Mouse (Mus musculus): ENCODE data around the gene Olfr548-ps1. TPM values are rescaled to one million over a fixed set of nuclear protein-coding genes. Genes with fewer than 3 reads are reported as not detected.
"Not testable (repeated sequence)": the region's sequence is repeated elsewhere in the genome, so short reads cannot be mapped to it uniquely, and the experiment has no call there.

Gene Olfr548-ps1
- polyA plus RNA-seq (2014; fragmentation: Nextera tagmentation; extraction: Ambion mirVana): not detected in 2 replicates

GRCm38 (mm10) chr7:102540596-102540995 lies at the start of gene Olfr548-ps1:
TSS of gene Olfr548-ps1 (plus strand) at chr7:102540896.
- Histone ChIP-seq H3K9ac (ENCODE audit: low read length) (no peak within 1 kb of the TSS), H3K9me3 (replicated peaks; ENCODE audit: control insufficient read depth, low read length) (no peaks in the 10 kb centered on the region), H3K27ac (ENCODE audit: low read depth, low read length) (no peak within 1 kb of the TSS), H3K4me2 (ENCODE audit: low read length) (no peak within 1 kb of the TSS), H3K27me3 (replicated peaks; ENCODE audit: control insufficient read depth, insufficient read depth, low read length) (no peaks in the 10 kb centered on the region), H3K4me1 (ENCODE audit: control insufficient read depth, insufficient read depth, low read length) (no peaks in the 10 kb centered on the region), H3K4me3 (ENCODE audit: low read depth, low read length) (no peak within 1 kb of the TSS), H3K36me3 (ENCODE audit: control insufficient read depth, insufficient read depth, low read length) (no peaks in the 10 kb centered on the region)
- DNase-seq (ENCODE audit: low spot score): no peak
- WGBS: 90% methylated on average over 2 of the region's 2 CpGs
- ATAC-seq: no peak

GRCm38 (mm10) chr7:102494416-102494815 lies 46.3 kb upstream of the Olfr548-ps1 start:
- H3K4me1 ChIP-seq (ENCODE audit: control insufficient read depth, insufficient read depth, low read length); DNase-seq (ENCODE audit: low spot score); H3K4me3 ChIP-seq (ENCODE audit: low read depth, low read length); H3K9me3 ChIP-seq (replicated peaks; ENCODE audit: control insufficient read depth, low read length); H3K27me3 ChIP-seq (replicated peaks; ENCODE audit: control insufficient read depth, insufficient read depth, low read length); H3K36me3 ChIP-seq (ENCODE audit: control insufficient read depth, insufficient read depth, low read length); ATAC-seq; H3K4me2 ChIP-seq (ENCODE audit: low read length); H3K27ac ChIP-seq (ENCODE audit: low read depth, low read length); H3K9ac ChIP-seq (ENCODE audit: low read length): not testable (repeated sequence)
- WGBS: 73% methylated on average over 6 of the region's 7 CpGs

GRCm38 (mm10) chr7:102499473-102499872 lies 41.2 kb upstream of the Olfr548-ps1 start, which contains the start of gene Olfr545:
TSS of gene Olfr545 (minus strand) at chr7:102499573.
- no peaks in the 10 kb centered on the region for H3K27me3 ChIP-seq (replicated peaks; ENCODE audit: control insufficient read depth, insufficient read depth, low read length)
- no peak within 1 kb of the TSS for H3K4me3 ChIP-seq (ENCODE audit: low read depth, low read length)
- DNase-seq (ENCODE audit: low spot score) (no peak), ATAC-seq (no peak)
- H3K9me3 ChIP-seq (replicated peaks; ENCODE audit: control insufficient read depth, low read length): no peaks in the 10 kb centered on the region
- 77% methylated on average over 3 of the region's 3 CpGs for WGBS
- no peak within 1 kb of the TSS for H3K4me2 ChIP-seq (ENCODE audit: low read length)
- no peak within 1 kb of the TSS for H3K9ac ChIP-seq (ENCODE audit: low read length)
- no peaks in the 10 kb centered on the region for H3K36me3 ChIP-seq (ENCODE audit: control insufficient read depth, insufficient read depth, low read length)
- no peaks in the 10 kb centered on the region for H3K4me1 ChIP-seq (ENCODE audit: control insufficient read depth, insufficient read depth, low read length)
- no peak within 1 kb of the TSS for H3K27ac ChIP-seq (ENCODE audit: low read depth, low read length)

GRCm38 (mm10) chr7:102501986-102502385 lies 38.7 kb upstream of the Olfr548-ps1 start:
- no peaks in the 10 kb centered on the region for H3K36me3 ChIP-seq (ENCODE audit: control insufficient read depth, insufficient read depth, low read length)
- DNase-seq (ENCODE audit: low spot score) (no peak), ATAC-seq (no peak)
- H3K4me1 ChIP-seq (ENCODE audit: control insufficient read depth, insufficient read depth, low read length): no peaks in the 10 kb centered on the region
- 87% methylated on average over 5 of the region's 5 CpGs for WGBS
- no peaks in the 10 kb centered on the region for H3K9me3 ChIP-seq (replicated peaks; ENCODE audit: control insufficient read depth, low read length)
- H3K27ac ChIP-seq (ENCODE audit: low read depth, low read length): no peak overlapping the region
- no peak overlapping the region for H3K4me2 ChIP-seq (ENCODE audit: low read length)
- H3K4me3 ChIP-seq (ENCODE audit: low read depth, low read length): no peak overlapping the region
- H3K27me3 ChIP-seq (replicated peaks; ENCODE audit: control insufficient read depth, insufficient read depth, low read length): no peaks in the 10 kb centered on the region
- H3K9ac ChIP-seq (ENCODE audit: low read length): no peak overlapping the region

GRCm38 (mm10) chr7:102506848-102507247 lies 33.8 kb upstream of the Olfr548-ps1 start:
- Histone ChIP-seq H3K27me3 (replicated peaks; ENCODE audit: control insufficient read depth, insufficient read depth, low read length) (no peaks in the 10 kb centered on the region), H3K9me3 (replicated peaks; ENCODE audit: control insufficient read depth, low read length) (no peaks in the 10 kb centered on the region), H3K9ac (ENCODE audit: low read length) (no peak overlapping the region), H3K4me3 (ENCODE audit: low read depth, low read length) (no peak overlapping the region), H3K4me2 (ENCODE audit: low read length) (no peak overlapping the region), H3K36me3 (ENCODE audit: control insufficient read depth, insufficient read depth, low read length) (no peaks in the 10 kb centered on the region), H3K27ac (ENCODE audit: low read depth, low read length) (no peak overlapping the region), H3K4me1 (ENCODE audit: control insufficient read depth, insufficient read depth, low read length) (no peaks in the 10 kb centered on the region)
- WGBS: 53% methylated on average over 3 of the region's 3 CpGs
- ATAC-seq: peak; percentile 82
- DNase-seq (ENCODE audit: low spot score): peak; percentile 76

GRCm38 (mm10) chr7:102508066-102508465 lies 32.6 kb upstream of the Olfr548-ps1 start:
- H3K9me3 ChIP-seq (replicated peaks; ENCODE audit: control insufficient read depth, low read length): no peaks in the 10 kb centered on the region
- 89% methylated on average over 9 of the region's 9 CpGs for WGBS
- no peak for DNase-seq (ENCODE audit: low spot score)
- no peaks in the 10 kb centered on the region for H3K27me3 ChIP-seq (replicated peaks; ENCODE audit: control insufficient read depth, insufficient read depth, low read length)
- no peak overlapping the region for H3K4me2 ChIP-seq (ENCODE audit: low read length)
- no peak overlapping the region for H3K27ac ChIP-seq (ENCODE audit: low read depth, low read length)
- H3K4me3 ChIP-seq (ENCODE audit: low read depth, low read length): no peak overlapping the region
- no peaks in the 10 kb centered on the region for H3K36me3 ChIP-seq (ENCODE audit: control insufficient read depth, insufficient read depth, low read length)
- H3K4me1 ChIP-seq (ENCODE audit: control insufficient read depth, insufficient read depth, low read length): no peaks in the 10 kb centered on the region
- ATAC-seq: no peak
- no peak overlapping the region for H3K9ac ChIP-seq (ENCODE audit: low read length)

GRCm38 (mm10) chr7:102508666-102509065 lies 32.0 kb upstream of the Olfr548-ps1 start:
- Histone ChIP-seq H3K36me3 (ENCODE audit: control insufficient read depth, insufficient read depth, low read length) (no peaks in the 10 kb centered on the region), H3K4me3 (ENCODE audit: low read depth, low read length) (no peak overlapping the region), H3K9ac (ENCODE audit: low read length) (no peak overlapping the region), H3K27ac (ENCODE audit: low read depth, low read length) (no peak overlapping the region), H3K9me3 (replicated peaks; ENCODE audit: control insufficient read depth, low read length) (no peaks in the 10 kb centered on the region), H3K4me2 (ENCODE audit: low read length) (no peak overlapping the region), H3K27me3 (replicated peaks; ENCODE audit: control insufficient read depth, insufficient read depth, low read length) (peaks cover 2% of the 10 kb centered on the region; the same call in 1 of the 2 replicates), H3K4me1 (ENCODE audit: control insufficient read depth, insufficient read depth, low read length) (no peaks in the 10 kb centered on the region)
- DNase-seq (ENCODE audit: low spot score) (no peak), ATAC-seq (no peak)
- 81% methylated on average over 6 of the region's 6 CpGs for WGBS

GRCm38 (mm10) chr7:102509726-102510125 lies 31.0 kb upstream of the Olfr548-ps1 start:
- ATAC-seq: no peak
- WGBS: 61% methylated on average over 7 of the region's 7 CpGs
- H3K4me3 ChIP-seq (ENCODE audit: low read depth, low read length): no peak overlapping the region
- H3K9ac ChIP-seq (ENCODE audit: low read length): no peak overlapping the region
- H3K4me2 ChIP-seq (ENCODE audit: low read length): no peak overlapping the region
- no peaks in the 10 kb centered on the region for H3K36me3 ChIP-seq (ENCODE audit: control insufficient read depth, insufficient read depth, low read length)
- no peaks in the 10 kb centered on the region for H3K9me3 ChIP-seq (replicated peaks; ENCODE audit: control insufficient read depth, low read length)
- no peak for DNase-seq (ENCODE audit: low spot score)
- no peaks in the 10 kb centered on the region for H3K4me1 ChIP-seq (ENCODE audit: control insufficient read depth, insufficient read depth, low read length)
- peaks cover 10% of the 10 kb centered on the region; the same call in 1 of the 2 replicates for H3K27me3 ChIP-seq (replicated peaks; ENCODE audit: control insufficient read depth, insufficient read depth, low read length)
- no peak overlapping the region for H3K27ac ChIP-seq (ENCODE audit: low read depth, low read length)

- Histone ChIP-seq H3K36me3 (ENCODE audit: control insufficient read depth, insufficient read depth, low read length) (no peaks in the 10 kb centered on the region), H3K27me3 (replicated peaks; ENCODE audit: control insufficient read depth, insufficient read depth, low read length) (peaks cover 10% of the 10 kb centered on the region; the same call in 1 of the 2 replicates)
- 93% methylated on average over 10 of the region's 10 CpGs for WGBS
Measured at GRCm38 (mm10) chr7:102511927-102512326, 28.8 kb upstream of the Olfr548-ps1 start.

More at GRCm38 (mm10) chr7:102511927-102512326, 28.8 kb upstream of the Olfr548-ps1 start:
- H3K27ac ChIP-seq (ENCODE audit: low read depth, low read length): no peak overlapping the region
- H3K4me2 ChIP-seq (ENCODE audit: low read length): no peak overlapping the region
- ATAC-seq (no peak), DNase-seq (ENCODE audit: low spot score) (no peak)
- H3K4me1 ChIP-seq (ENCODE audit: control insufficient read depth, insufficient read depth, low read length): 0 out of 2 replicates have a peak, but pooled peaks cover 3% of the 10 kb centered on the region
- no peak overlapping the region for H3K9ac ChIP-seq (ENCODE audit: low read length)
- H3K4me3 ChIP-seq (ENCODE audit: low read depth, low read length): no peak overlapping the region
- no peaks in the 10 kb centered on the region for H3K9me3 ChIP-seq (replicated peaks; ENCODE audit: control insufficient read depth, low read length)
